Mouse (Mus musculus) Muller cell, postnatal 12 days (primary cell): ENCODE measurements around the gene Btg2.

ENCODE experiments used
- DNase-seq: peaks from one replicate; pipeline ENCODE4 v3.0.0-alpha.2; 2015; ENCODE audit errors: inconsistent ontology term

Btg2 gene

GRCm38 (mm10) chr1:134078061-134078795, 692 bp downstream of the Btg2 start:
- DNase-seq = peak; percentile 49

- DNase-seq = peak; percentile 69
Measured at GRCm38 (mm10) chr1:134077389-134078060, 1.4 kb downstream of the Btg2 start.

GRCm38 (mm10) chr1:134076789-134077188, 2.1 kb downstream of the Btg2 start:
- DNase-seq = no peak

GRCm38 (mm10) chr1:134075532-134075931, 3.4 kb downstream of the Btg2 start:
- no peak for DNase-seq

GRCm38 (mm10) chr1:134074606-134075005, 4.3 kb downstream of the Btg2 start:
- DNase-seq = peak; percentile 70

- peak; percentile 62 for DNase-seq
Measured at GRCm38 (mm10) chr1:134074184-134074583, 4.7 kb downstream of the Btg2 start.

- no peak for DNase-seq
Measured at GRCm38 (mm10) chr1:134073658-134074057, 5.3 kb downstream of the Btg2 start.

GRCm38 (mm10) chr1:134073061-134073564, 5.8 kb downstream of the Btg2 start:
- peak; percentile 20 for DNase-seq

- DNase-seq = peak; percentile 47
Measured at GRCm38 (mm10) chr1:134071411-134072018, 7.4 kb downstream of the Btg2 start.

GRCm38 (mm10) chr1:134070099-134070669, 8.7 kb downstream of the Btg2 start:
- DNase-seq = no peak

GRCm38 (mm10) chr1:134067143-134067619, 11.7 kb downstream of the Btg2 start:
- DNase-seq = no peak

- no peak for DNase-seq
Measured at GRCm38 (mm10) chr1:134066554-134066953, 12.4 kb downstream of the Btg2 start.

GRCm38 (mm10) chr1:134065241-134065809, 13.6 kb downstream of the Btg2 start:
- no peak for DNase-seq

- DNase-seq = no peak
Measured at GRCm38 (mm10) chr1:134064296-134064831, 14.6 kb downstream of the Btg2 start.

GRCm38 (mm10) chr1:134063773-134064125, 15.2 kb downstream of the Btg2 start:
- DNase-seq = no peak

- peak; percentile 95 for DNase-seq
Measured at GRCm38 (mm10) chr1:134063086-134063772, 15.7 kb downstream of the Btg2 start.

GRCm38 (mm10) chr1:134062411-134063085, 16.4 kb downstream of the Btg2 start:
- peak; percentile 73 for DNase-seq

- DNase-seq = no peak
Measured at GRCm38 (mm10) chr1:134061915-134062314, 17.0 kb downstream of the Btg2 start.

- peak; percentile 90 for DNase-seq
Measured at GRCm38 (mm10) chr1:134060849-134061569, 17.9 kb downstream of the Btg2 start.
